Mouse (Mus musculus): ENCODE results near the gene Tut1.
"Not testable (repeated sequence)": the region's sequence is repeated elsewhere in the genome, so short reads cannot be mapped to it uniquely, and the experiment has no call there.

The Tut1 gene

DNA sequence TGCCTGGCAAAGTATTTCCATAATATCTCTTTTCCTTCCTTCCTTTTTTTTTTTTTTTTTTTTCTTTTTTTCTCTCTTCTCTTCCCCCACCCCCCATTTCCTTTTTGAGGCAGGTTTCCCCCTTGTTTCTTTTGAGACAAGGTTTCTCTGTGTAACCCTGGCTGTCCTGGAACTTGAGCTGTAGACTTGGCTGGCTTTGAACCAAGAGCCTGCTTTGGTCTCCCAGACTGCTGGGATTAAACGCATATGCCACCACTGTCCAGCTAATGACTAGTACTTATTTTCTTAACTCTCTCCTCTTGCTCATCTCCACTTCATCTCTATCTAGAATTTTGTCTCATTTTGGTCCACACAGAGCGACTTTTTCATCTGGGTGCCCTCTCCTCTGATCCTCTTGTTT is 10.6 kb upstream of the Tut1 start:
- DNase-seq (ENCODE audit: low spot score): no peak

DNA sequence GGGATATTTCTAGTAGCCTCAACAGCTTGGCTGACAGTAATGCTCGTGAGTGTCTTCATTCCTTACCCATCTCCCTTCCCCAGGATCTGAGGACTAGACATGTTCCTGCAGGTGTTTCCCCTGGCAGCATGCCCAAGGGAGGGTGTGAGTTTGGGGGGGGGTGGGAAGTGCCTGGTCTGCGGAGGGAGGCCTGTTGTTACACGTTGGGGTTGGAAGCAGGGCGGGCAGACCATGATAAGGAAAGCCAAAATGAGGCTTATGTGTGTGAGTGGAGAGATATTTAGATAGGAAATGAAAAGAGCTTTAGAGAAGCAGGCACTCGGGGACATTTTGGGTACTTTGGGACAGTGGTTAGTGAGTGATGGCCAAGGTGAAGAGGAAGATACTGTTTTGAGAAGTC is 9.6 kb upstream of the Tut1 start:
- no peak for DNase-seq (ENCODE audit: low spot score)

DNA sequence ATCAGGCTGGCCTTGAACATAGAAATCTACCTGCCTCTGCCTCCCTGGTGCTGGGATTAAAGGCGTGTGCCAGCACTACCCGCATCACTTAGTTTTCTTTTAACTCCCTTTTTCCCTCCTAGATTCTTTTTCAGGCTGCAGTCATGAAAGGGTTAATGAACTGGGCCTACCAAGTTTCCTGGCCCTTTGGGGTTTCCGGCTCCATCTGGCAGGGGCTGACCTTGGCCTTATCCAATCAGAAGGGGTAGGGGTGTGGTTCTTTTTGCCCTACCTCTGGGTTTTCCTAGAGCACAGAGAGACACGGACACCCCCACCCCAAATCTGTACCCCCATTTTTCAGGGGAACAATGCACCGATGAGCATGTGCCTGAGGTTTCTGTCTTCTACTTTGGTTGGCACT is 8.9 kb upstream of the Tut1 start:
- DNase-seq (ENCODE audit: low spot score): peak; percentile 85

DNA sequence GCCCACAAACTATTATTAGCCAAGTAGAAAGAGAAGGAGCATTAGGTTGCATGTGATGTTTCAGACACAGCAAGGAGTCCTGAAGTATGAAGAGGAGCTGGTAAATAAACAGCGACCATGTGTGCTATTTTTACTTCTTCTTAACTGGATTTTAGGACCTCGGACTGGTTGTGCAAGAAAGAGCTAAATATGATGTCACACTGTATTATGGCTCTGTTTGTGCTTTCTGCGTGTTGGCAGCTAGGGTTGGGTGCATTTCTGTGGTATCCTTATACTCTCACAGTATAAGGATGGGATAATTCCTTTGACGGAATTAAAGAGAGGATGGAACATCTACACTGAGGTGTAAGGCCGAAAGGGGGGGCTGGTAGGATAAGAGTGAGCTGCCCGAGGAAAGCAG is 8.4 kb upstream of the Tut1 start:
- DNase-seq (ENCODE audit: low spot score): no peak

DNA sequence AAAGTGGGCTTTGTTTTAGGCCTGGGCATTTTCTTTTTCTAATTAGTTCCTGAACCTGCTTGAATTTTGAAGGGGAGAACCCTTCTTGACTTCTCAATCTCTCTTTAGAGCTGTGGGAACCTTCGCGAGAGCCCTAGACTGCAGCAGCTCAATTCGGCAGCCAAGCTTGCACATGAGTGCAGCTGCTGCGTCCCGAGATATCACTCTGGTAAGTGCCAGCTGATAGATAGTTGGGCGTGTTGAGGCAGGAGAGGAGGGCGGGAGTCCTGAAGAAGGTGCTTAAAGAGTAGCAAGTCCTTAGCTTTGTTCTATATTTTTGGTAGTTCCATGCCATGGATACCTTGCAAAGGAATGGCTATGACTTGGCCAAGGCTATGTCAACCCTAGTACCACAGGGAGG is 6.7 kb upstream of the Tut1 start:
- DNase-seq (ENCODE audit: low spot score): no peak

DNA sequence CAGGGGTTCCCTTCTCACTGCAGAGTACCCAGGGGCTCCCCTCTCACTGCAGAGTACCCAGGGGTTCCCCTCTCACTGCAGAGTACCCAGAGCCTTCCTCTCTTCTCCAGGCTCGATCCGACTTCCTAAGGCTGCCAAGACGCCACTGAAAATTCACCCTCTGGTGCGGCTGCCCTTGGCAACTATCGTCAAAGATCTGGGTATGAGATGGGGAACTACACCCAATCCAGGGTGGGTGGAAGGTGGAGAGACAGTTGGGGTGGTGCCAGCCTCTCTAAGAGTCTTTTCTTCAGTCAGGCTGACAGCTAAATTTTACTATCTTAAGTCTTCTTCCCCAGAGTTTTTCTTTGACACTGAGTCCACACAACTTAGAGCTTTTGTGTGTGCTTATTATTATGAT is 3.5 kb upstream of the Tut1 start:
- no peak for DNase-seq (ENCODE audit: low spot score)

DNA sequence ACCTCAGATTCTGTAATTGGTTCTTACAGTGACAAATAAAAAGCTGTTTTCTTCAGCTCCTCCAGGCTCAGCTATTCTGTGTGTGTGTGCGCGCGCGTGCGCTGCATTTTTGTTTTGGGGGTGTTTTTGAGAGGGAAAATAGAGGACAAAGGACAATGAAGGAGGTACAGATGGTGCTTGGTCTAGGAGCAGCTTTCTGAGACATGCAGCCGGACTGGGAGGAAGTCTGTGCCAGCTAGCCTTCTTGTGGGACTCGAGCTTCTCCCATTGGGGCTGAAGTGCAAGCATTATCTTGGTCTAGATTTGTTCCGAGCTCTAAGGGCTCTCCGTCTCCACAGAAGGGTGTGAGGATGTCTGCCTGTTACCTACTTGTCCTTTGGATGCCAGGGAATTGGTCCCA is 1.4 kb upstream of the Tut1 start:
- no peak for DNase-seq (ENCODE audit: low spot score)

GRCm38 (mm10) chr19:8954171-8954570 is 524 bp downstream of the Tut1 start:
- no peak for DNase-seq (ENCODE audit: low spot score)

- no peak for DNase-seq (ENCODE audit: low spot score)
Observed at GRCm38 (mm10) chr19:8962256-8962655, 8.6 kb downstream of the Tut1 start.

DNA sequence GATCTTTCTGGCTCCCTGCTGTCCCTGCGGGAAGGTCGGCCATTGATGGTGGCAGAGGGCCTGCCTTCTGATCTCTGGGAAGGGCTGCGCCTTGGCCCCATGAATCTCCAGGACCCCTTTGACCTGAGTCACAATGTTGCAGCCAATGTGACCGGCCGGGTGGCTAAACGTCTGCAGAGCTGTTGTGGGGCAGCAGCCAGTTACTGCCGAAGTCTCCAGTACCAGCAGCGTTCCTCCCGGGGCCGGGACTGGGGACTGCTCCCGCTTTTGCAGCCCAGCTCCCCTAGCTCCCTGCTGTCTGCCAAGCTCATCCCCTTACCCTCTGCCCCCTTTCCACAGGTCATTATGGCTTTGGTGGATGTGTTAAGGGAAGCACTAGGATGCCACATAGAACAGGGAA is 11.4 kb downstream of the Tut1 start:
- no peak for DNase-seq (ENCODE audit: low spot score)

DNA sequence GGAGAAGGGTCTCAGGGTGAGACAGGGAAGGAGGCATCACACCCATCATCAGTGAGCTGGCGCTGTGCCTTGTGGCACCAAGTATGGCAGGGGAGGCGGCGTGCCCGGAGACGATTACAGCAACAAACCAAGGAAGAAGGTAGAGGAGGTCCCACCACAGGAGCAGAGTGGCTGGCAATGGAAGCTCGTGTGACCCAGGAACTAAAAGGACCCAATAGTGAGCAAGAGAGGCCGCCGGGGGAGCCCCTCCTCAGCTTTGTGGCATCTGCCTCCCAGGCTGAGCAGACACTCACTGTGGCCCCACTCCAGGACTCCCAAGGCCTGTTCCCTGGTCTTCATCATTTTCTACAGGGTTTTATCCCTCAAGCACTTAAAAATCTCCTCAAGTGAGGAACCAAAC is 12.1 kb downstream of the Tut1 start:
- DNase-seq (ENCODE audit: low spot score): no peak

- DNase-seq (ENCODE audit: low spot score): no peak
Observed at GRCm38 (mm10) chr19:8966198-8966589, 12.5 kb downstream of the Tut1 start.

DNA sequence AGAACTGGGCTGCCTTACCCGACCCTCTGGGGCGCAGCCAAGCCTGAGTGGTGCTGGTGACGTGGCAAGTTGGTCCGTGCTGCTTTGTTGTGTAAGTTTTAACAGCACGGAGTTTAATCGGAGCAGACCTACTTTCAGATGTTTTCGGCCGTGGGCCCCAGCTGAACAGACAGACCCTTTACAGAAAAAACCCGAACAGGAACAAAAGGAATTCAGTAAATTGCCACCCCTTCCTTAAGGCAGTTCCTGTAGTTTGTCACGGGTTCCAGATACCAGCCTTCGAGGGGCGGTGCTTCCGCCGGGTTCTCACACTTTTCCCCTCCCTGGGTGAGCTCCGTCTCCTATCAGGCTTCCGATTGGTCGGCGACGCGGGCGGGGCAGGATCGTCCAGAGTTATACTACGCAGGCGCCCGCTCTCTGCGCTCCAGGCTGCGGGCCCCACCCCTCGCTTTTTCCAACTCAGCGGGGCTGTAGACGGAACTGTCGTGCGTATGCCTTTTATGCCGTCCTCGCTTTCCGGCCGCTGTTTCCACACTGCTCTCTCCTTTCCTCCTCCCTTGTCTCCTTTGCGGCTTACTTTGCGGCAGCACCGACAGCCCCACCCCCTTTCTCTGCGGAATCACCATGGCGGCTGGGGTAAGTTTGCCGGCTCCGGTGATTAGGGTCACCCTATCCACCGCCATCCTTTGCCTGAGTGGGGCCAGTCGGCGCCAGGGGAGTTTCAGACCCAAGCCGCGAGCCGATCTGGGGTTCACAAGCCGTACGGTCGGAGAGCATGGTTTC is 13.1 kb downstream of the Tut1 start, which contains the start of gene Eef1g:
Eef1g (plus strand) TSS at position 452 of the 783 bp plus-strand sequence.
- DNase-seq (ENCODE audit: low spot score): peak; percentile 99

DNA sequence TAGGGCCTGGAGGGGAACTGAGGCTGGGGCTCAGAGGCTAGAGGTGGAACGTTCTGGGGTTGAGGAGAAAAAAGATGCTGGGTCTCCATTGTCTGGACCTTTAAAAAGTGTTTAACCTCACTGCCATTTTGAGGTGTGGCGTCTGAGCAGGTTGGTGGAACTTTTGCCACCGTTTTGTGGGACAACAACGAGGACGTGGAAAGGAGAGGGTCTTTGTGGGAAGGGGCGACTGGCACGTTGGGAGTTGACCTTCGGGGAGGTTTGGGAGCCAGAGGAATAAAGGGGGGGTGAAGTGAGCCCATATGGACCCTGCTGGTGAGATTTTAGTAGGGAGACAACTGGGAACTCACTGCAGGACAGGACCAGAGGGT is 13.7 kb downstream of the Tut1 start:
- DNase-seq (ENCODE audit: low spot score): no peak

- no peak for DNase-seq (ENCODE audit: low spot score)
Observed at GRCm38 (mm10) chr19:8967893-8968292, 14.2 kb downstream of the Tut1 start.

GRCm38 (mm10) chr19:8972491-8972890 is 18.8 kb downstream of the Tut1 start:
- DNase-seq (ENCODE audit: low spot score): not testable (repeated sequence)

GRCm38 (mm10) chr19:8974638-8975037 is 21.0 kb downstream of the Tut1 start:
- DNase-seq (ENCODE audit: low spot score): no peak

GRCm38 (mm10) chr19:8975491-8975890 is 21.8 kb downstream of the Tut1 start:
- DNase-seq (ENCODE audit: low spot score): no peak

DNA sequence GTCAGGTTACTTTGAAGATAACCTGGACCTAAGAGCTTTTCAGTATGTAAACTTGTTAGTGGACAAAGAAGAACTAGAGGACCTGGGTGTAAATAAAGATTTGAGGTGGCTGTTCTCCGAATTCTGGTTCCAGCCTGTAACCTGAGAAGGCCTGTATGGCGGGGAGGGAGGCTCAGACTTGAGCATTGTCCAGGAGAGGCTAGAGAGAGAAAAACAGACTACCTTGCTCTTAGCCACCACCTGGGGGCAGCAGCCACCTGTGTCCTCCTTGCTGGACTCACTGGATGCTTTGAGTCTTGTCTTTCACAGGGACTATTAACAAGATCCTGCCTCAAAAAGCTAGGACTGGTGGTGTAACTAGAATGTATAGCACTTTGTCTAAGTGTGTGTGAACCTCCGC is 22.9 kb downstream of the Tut1 start:
- DNase-seq (ENCODE audit: low spot score): peak; percentile 76

DNA sequence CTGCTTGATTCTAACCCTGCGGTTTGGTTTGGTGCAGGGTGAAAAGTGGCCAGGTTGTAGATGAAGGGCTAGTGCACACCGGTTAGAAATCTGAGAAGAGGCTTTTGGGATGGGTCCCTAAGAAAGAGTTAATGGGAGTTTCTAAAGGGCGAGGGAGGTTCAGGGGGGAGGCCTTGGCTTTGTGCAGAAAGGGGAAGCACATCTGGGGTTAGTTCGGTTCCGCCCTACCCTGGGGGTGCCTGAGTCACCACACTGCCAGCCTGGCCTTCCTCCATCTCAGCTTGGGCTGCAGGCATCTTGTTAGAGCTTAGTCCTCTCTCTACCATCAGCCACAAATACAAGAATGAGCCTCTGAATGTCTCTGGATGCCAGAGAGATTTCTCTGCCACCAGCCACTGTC is 27.1 kb downstream of the Tut1 start:
- DNase-seq (ENCODE audit: low spot score): no peak

DNA sequence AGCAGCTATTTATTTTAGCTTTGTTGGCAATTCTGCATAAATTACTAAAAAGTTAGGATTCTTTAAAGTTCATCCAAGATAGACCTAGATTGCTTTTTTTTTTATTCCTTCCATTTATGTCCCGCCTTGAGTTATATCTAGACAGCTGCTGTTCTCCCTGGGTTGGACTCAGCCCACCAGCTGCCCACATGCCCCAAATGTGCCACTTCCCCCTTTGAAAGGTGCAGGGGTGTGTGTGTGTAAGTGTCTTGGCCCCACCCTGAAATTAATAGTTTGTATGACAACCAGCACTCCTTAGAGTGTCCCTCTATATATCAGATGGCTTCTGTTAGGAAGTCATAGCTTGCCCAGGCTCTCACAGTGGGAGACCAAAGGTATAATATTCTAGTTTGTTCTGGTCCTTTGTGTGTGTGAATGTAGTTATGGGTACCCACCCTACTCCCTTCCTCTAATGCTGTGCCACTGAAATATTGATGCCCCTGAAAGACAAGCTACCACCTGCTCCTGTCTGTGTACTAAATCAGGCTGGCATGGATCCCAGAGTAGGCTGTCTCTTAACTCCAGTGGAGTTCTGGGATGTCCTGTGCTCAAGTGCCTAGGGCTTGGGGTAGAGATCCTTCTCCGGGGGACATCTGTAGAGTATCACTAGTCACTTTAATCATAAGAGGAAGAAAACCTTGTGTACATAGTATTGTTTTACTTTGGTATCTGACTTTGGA is 28.0 kb downstream of the Tut1 start:
- no peak for DNase-seq (ENCODE audit: low spot score)

- DNase-seq (ENCODE audit: low spot score): no peak
Observed at GRCm38 (mm10) chr19:8982303-8983149, 28.9 kb downstream of the Tut1 start.

GRCm38 (mm10) chr19:8983150-8983650 is 29.6 kb downstream of the Tut1 start:
- DNase-seq (ENCODE audit: low spot score): no peak
